Mouse (Mus musculus) midbrain, embryonic 14.5 days (tissue): Measurements from ENCODE around the gene Pde1a. TPM values are rescaled to one million over a fixed set of nuclear protein-coding genes. Genes with fewer than 3 reads are reported as not detected.

ENCODE experiments used
- ATAC-seq: fragments of 200-750 bp; cut with Nextera tagmentation; 2 replicates; pipeline ENCODE4 v1.8.0; 2017; ENCODE audit warnings: moderate number of reproducible peaks, moderate library complexity; ENCODE audit not compliant: low FRiP score, low TSS enrichment
- DNase-seq: peaks from one replicate; pipeline ENCODE4 v3.0.0-alpha.2; 2015
- H3K27ac ChIP-seq: fragments of 300-500 bp; sonication (generic); replicated peaks from 2 replicates; pipeline ENCODE4 v1.5.1; 2014; ENCODE audit warnings: mild to moderate bottlenecking, low read depth, low read length, moderate library complexity
- H3K27me3 ChIP-seq: fragments of 300-500 bp; sonication (generic); 2 replicates; pipeline ENCODE4 v1.6.1; 2014; ENCODE audit warnings: low read length, control low read depth, mixed read lengths; ENCODE audit not compliant: control insufficient read depth, insufficient read depth
- H3K36me3 ChIP-seq: fragments of 300-500 bp; sonication (generic); 2 replicates; pipeline ENCODE4 v1.6.1; 2014; ENCODE audit warnings: low read length, control low read depth; ENCODE audit not compliant: control insufficient read depth, insufficient read depth
- H3K4me1 ChIP-seq: fragments of 300-500 bp; sonication (generic); 2 replicates; pipeline ENCODE4 v1.6.1; 2014; ENCODE audit warnings: mild to moderate bottlenecking, antibody characterized with exemption, low read length, control low read depth; ENCODE audit not compliant: control insufficient read depth, insufficient read depth
- H3K4me2 ChIP-seq: fragments of 300-500 bp; sonication (generic); 2 replicates; pipeline ENCODE4 v1.6.1; 2014; ENCODE audit warnings: mild to moderate bottlenecking, low read length, moderate library complexity
- H3K4me3 ChIP-seq: fragments of 300-500 bp; sonication (generic); replicated peaks from 2 replicates; pipeline ENCODE4 v1.5.1; 2014; ENCODE audit warnings: low read depth, low read length
- H3K9ac ChIP-seq: fragments of 300-500 bp; sonication (generic); replicated peaks from 2 replicates; pipeline ENCODE4 v1.6.1; 2014; ENCODE audit warnings: mild to moderate bottlenecking, low read length, moderate library complexity
- H3K9me3 ChIP-seq: fragments of 300-500 bp; sonication (generic); 2 replicates; pipeline ENCODE4 v1.6.1; 2016; ENCODE audit warnings: low read length, control low read depth, mixed read lengths; ENCODE audit not compliant: control insufficient read depth
- WGBS: fragments of 180-500 bp; shearing (Covaris S2); extraction: QIAGEN DNeasy Blood & Tissue Kit; methylation state at CpG from one replicate; pipeline ENCODE4 v1.1.7; 2014; 5-methylcytosine and 5-hydroxymethylcytosine counted together
- polyA plus RNA-seq: library from polyadenylated mRNA; unstranded; fragments of >200 nt; fragmentation: Nextera tagmentation; extraction: Ambion mirVana; gene quantifications from 2 replicates; pipeline ENCODE4 v1.2.1, GENCODE M21; 2014

The Pde1a gene
- polyA plus RNA-seq, 1 experiment from 2014 or later = 3.2 TPM

DNA sequence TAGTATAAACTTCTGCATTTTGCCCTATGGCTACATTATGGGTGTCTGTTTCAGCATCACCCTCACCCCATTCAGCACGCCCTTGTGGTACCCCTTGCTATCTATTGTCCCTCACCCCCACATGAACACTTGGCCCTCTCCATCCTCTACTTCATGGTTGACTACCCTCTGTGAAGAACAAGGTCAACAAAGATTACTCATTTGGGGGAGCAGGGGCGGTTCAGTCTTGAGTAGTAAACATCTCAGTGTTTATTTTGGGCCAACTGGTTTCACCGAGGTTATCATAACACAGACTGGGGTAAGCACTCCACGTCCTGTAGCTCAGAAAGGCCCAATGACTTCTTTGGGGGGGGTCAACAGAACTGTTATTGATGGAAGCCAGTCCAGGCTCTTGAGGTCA, 164.3 kb downstream of the Pde1a start:
- Histone ChIP-seq H3K4me2 (no peak overlapping the region), H3K4me1 (no peaks in the 10 kb centered on the region), H3K36me3 (no peaks in the 10 kb centered on the region), H3K27me3 (no peaks in the 10 kb centered on the region), H3K9ac (no peak overlapping the region), H3K27ac (no peak overlapping the region), H3K9me3 (no peaks in the 10 kb centered on the region), H3K4me3 (no peak overlapping the region)
- 81% methylated on average over 4 of the region's 4 CpGs for WGBS
- ATAC-seq = no peak
- no peak for DNase-seq

DNA sequence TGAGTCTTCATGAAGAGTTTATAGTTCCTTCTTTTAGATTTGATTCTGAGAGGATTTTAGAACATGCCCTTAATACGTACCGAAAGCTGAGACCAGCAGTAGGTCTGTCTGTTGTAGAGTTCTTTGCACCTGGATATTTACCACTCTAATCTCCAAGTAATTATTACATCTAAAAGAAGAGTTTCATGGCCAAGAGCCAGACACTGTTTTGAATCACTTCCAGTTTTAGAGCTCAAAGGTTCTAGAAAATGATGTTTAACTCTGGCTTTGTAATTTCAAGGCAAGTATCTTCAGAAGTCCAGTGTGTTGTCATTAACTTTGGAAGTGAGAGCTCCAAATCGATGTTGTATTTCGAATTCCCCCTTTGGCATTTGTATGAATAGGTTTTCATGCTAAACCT, 167.8 kb downstream of the Pde1a start:
- Histone ChIP-seq H3K4me1 (no peaks in the 10 kb centered on the region), H3K9ac (no peak overlapping the region), H3K36me3 (no peaks in the 10 kb centered on the region), H3K27me3 (no peaks in the 10 kb centered on the region), H3K4me2 (no peak overlapping the region), H3K4me3 (no peak overlapping the region), H3K9me3 (no peaks in the 10 kb centered on the region), H3K27ac (no peak overlapping the region)
- WGBS = 92% methylated on average over 4 of the region's 4 CpGs
- DNase-seq (no peak), ATAC-seq (no peak)

DNA sequence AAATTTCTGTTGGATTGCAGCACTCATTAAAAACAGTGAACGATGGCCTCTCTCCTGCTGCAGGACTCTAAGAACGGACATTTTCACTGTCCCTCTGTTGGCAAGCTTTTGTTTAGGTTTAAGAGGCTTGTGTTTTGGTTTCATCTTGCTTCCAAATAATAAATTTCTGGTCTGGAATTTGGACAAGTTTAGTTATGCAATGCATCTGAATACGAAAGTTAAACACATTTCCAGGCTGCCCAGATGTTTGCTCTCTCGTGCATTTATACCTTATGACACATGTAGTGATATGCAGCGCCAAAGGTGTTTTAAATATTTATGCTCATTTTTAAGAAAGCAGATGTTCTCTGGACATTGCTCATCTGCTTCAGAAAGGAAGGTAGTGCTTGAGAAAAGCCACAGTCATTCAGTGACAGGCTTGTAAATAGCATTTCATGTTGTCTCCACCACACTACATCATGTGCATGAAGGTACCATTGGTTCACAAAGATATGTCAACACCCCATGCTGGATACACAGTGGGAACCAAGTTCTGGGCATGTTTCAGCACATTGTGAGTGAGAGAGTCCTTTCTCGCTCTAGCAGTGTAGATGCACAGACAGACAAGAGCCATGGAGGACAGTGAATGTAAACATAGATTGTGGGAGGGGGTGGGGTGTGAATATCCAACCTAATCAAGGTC, 171.5 kb downstream of the Pde1a start:
- no peak overlapping the region for H3K4me2 ChIP-seq
- WGBS = 91% methylated on average over 6 of the region's 6 CpGs
- ATAC-seq = no peak
- H3K36me3 ChIP-seq = no peaks in the 10 kb centered on the region
- no peaks in the 10 kb centered on the region for H3K9me3 ChIP-seq
- DNase-seq = no peak
- H3K4me1 ChIP-seq = no peaks in the 10 kb centered on the region
- H3K9ac ChIP-seq = no peak overlapping the region
- no peaks in the 10 kb centered on the region for H3K27me3 ChIP-seq
- H3K27ac ChIP-seq = no peak overlapping the region
- no peak overlapping the region for H3K4me3 ChIP-seq

DNA sequence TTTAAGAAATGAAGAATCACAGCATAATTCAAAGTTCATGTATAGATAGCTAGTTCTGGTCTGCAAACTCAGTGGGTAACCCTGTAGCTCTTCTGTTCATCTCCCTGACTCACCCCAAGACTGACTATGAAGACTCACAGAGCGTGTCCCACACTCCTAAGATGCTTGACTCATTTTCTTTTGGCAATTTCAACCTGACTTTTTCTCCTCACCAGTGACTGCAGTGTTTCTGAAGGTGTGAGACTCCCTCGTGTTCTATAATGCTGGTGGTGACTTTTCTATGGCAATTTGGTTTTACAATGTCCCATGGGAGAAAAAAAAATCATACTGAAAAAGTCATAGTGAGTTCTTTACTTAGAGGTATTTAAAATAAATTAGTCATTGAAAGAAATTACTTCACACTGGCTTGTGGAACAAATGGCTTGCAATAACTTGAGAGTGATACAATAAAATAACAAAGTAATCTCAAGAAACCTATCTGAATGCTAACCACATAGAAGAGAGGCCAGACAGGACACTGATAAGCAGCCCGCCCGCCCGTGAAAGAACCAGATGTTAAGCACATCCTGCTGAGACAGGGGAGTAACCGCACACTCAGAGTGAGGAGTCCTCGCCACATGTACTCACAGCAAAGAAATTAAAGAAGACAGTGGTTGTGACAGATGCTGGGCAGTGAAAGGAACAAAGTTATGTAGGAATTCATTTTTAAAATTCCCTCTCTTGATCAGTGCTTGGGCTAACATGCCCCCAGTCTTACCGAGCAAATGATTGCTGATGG, 183.2 kb downstream of the Pde1a start:
- WGBS = 71% methylated on average over 8 of the region's 8 CpGs
- Histone ChIP-seq H3K4me3 (no peak overlapping the region), H3K9ac (no peak overlapping the region), H3K27me3 (no peaks in the 10 kb centered on the region), H3K27ac (no peak overlapping the region), H3K36me3 (no peaks in the 10 kb centered on the region), H3K9me3 (no peaks in the 10 kb centered on the region), H3K4me1 (no peaks in the 10 kb centered on the region), H3K4me2 (no peak overlapping the region)
- no peak for DNase-seq
- ATAC-seq = no peak

DNA sequence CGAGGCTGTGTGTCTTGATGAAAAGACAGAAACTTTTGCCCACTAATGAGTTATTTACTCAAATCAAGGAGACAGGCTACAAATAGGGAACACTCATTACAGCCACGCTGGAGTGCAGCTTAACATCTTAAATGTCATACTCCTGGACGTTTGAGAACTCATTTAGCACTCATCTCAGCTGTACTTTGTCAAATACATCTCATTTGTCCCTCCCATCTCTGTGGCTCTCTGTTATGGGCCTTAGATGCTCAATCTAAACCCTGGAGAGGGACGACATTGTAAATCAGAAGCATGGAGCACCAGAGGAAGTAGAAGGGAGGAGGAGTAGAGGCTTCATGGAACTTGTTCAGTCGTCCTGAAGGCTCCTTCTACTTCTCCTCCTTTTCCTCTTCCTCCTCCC, 194.6 kb downstream of the Pde1a start:
- DNase-seq (no peak), ATAC-seq (no peak)
- Histone ChIP-seq H3K4me3 (no peak overlapping the region), H3K4me1 (no peaks in the 10 kb centered on the region), H3K36me3 (no peaks in the 10 kb centered on the region), H3K4me2 (no peak overlapping the region), H3K9me3 (no peaks in the 10 kb centered on the region), H3K9ac (no peak overlapping the region), H3K27me3 (no peaks in the 10 kb centered on the region), H3K27ac (no peak overlapping the region)
- 59% methylated on average over 5 of the region's 5 CpGs for WGBS

DNA sequence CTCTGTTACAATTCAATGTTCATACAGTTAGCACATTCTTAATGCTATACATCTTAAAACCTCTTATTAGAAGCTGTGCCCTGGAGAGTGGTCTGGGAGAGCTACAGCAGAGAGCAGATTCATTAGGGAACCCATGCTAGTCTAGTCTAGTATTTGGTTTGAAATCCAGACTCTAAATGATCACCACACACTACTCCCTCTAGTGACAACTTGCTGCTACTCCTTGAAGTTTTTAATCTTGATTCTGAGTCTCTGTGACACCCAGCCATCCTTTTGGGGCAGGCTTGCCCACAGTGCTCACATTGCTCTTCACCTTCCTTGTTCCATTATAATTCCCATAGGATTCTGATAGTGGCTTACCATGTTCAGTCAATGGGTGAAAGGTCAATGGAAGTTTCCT, 206.9 kb downstream of the Pde1a start:
- Histone ChIP-seq H3K27me3 (no peaks in the 10 kb centered on the region), H3K36me3 (no peaks in the 10 kb centered on the region), H3K4me2 (no peak overlapping the region), H3K27ac (no peak overlapping the region), H3K4me3 (no peak overlapping the region), H3K4me1 (no peaks in the 10 kb centered on the region), H3K9me3 (no peaks in the 10 kb centered on the region), H3K9ac (no peak overlapping the region)
- DNase-seq (no peak), ATAC-seq (no peak)

DNA sequence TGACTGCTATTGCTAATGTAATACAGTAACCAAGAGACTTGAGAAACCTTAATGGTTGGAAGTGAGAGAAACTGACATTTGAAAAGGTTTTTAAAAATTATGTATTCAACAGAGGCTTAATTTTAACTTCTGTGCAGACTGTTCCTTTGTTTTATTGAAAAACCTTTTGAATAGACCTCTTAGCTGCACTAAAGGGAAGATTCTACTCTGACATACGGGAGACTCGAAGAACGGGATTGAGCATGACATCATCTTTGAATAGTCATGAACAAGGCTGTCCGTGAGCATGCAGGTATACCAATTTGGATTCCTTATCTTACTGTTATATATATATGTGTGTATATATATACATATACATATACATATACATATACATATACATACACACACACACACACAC, 207.9 kb downstream of the Pde1a start:
- Histone ChIP-seq H3K36me3 (no peaks in the 10 kb centered on the region), H3K27me3 (no peaks in the 10 kb centered on the region), H3K9ac (no peak overlapping the region), H3K4me2 (no peak overlapping the region), H3K4me3 (no peak overlapping the region), H3K9me3 (no peaks in the 10 kb centered on the region), H3K27ac (no peak overlapping the region), H3K4me1 (no peaks in the 10 kb centered on the region)
- DNase-seq (no peak), ATAC-seq (no peak)
- 93% methylated on average over 4 of the region's 4 CpGs for WGBS

DNA sequence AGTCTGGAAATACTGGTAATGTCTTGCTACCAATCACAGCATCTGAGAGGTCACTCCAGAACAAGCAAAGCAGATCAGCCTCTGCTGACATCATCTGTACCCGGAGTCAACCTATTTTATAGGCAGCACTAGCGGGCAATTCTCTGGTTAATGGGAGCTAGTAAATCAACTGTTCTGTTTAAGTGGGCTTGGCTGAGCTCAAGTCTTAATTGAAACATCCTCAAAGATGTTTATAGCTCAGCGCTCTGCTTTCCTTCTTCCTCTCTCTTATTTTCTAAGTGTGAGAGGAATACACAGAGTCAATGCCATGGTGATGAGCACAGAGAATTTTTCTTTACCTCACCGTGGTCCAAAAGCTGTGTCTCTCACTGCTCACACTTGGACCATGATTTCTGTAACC, 208.8 kb downstream of the Pde1a start:
- H3K4me2 ChIP-seq = no peak overlapping the region
- no peaks in the 10 kb centered on the region for H3K36me3 ChIP-seq
- no peak for ATAC-seq
- 90% methylated on average over 4 of the region's 4 CpGs for WGBS
- no peak overlapping the region for H3K9ac ChIP-seq
- DNase-seq = no peak
- H3K9me3 ChIP-seq = no peaks in the 10 kb centered on the region
- no peak overlapping the region for H3K4me3 ChIP-seq
- H3K27me3 ChIP-seq = no peaks in the 10 kb centered on the region
- H3K27ac ChIP-seq = no peak overlapping the region
- H3K4me1 ChIP-seq = no peaks in the 10 kb centered on the region
